Mouse (Mus musculus) spleen, embryonic (tissue): ENCODE measurements at regions not wholly inside any gene's neighbourhood (a gene's known extent, or its start where the extent isn't known, plus 50 kb on each side); places are given as distances from the start of the nearest gene placed in this dataset.

ENCODE experiments used
- CTCF ChIA-PET: fragments of 350-600 bp; sonication (Branson Sonifier 250); formaldehyde crosslinking; loops from one replicate; lab custom pipeline; 2022; lab: Charles Lee

DNA sequence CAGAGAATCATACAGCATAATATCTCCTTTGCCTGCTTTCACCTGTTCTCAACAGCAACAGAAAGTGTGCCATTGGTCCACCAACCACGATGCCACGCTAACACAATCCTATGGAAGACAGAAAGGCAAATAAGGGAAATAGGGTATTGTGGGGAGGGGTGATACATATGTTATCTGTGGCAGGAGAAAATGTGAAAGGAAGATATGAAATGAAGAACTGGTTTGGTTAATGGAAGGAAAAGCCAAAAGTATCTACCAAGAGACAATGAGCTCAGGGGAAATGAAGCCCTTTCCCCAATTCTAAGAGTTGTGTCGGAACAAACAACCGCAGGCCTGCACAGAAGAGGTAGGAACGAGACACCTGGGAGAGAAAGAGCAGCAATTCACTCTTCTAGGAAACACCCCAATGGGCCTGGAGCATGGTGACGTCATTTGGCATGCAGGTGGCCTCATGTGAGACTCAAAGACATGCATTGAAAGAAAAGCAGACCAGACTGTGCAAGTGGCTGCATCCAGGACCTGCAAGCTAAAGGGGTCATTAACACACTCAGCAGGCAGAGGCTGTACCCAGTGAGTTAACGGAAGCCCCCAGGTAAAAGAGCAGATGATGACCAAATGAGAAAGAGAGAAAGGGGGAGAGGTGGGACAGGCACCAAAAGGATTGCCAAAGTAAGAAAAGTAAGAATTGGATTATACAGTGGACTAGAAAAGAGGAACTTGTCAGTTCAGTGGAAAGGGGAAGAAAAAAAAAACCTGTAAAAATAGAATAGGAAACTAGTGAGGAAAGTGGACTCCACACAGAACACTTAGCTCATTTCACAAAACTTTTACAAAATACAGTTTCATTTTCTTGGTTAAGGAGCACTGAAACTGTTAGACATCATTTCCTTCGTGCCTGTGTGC lies 522.2 kb upstream of the Cited2 start:
- CTCF ChIA-PET = interaction anchor here (0.6 kb wide), 1 partner anchor 673 kb away, joined by 4 read pairs; no protein-coding TSS in a partner anchor

DNA sequence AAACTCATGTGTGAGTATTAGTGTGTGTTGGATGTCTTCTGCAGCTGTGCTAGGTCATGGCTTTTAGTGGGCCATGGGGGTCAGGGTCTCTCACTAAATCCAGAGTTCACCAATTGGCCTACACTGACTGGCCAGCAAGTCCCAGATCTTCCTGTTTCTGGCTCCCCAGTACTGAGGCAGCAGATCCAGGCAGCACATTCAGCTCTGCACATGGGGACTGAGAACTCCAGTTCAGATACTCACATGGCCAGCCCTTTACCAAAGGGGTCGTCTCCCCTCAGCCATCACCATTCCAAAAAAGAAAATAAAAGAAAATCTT lies 521.6 kb upstream of the Cited2 start:
- CTCF ChIA-PET = no interaction called here

DNA sequence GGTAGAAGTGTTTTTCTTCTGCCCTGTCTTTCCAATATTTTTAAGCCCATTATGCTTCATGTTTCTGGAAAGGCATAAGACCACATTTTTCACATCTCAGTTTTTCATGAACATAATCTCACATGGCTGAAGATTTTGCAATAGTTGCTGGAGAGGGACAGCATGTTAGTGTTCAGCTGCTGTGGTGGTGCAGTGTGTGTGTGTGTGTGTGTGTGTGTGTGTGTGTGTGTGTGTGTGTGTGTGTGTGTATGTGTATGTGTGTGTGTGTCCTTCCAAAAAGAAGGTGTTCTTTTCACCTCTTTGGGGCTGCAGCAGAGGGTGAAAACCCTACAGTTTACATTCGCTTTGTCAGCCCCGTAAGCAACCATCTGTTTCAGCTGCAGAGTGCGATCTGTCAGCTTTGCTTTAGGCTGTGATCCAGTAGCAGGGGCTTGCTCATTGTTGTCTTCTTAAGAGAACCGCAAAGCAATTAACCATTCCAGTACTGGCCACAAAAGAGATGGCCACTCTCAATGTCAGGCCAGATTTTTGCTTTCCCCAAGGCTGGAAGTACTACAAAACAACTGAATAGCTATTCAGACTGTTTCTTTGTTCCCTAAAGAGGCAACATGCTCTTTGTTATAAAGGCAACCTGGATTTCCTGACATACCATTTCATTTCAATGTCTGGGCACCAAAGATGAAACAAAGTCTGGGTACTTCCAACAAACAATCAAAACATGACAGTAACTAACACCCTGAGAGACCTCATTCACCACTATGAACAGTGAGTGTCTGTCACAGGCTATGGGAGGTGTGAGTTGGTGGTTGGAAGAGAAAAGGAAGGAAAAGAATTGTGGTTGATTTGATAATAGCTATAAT lies 520.2 kb upstream of the Cited2 start:
- CTCF ChIA-PET = no interaction called here

DNA sequence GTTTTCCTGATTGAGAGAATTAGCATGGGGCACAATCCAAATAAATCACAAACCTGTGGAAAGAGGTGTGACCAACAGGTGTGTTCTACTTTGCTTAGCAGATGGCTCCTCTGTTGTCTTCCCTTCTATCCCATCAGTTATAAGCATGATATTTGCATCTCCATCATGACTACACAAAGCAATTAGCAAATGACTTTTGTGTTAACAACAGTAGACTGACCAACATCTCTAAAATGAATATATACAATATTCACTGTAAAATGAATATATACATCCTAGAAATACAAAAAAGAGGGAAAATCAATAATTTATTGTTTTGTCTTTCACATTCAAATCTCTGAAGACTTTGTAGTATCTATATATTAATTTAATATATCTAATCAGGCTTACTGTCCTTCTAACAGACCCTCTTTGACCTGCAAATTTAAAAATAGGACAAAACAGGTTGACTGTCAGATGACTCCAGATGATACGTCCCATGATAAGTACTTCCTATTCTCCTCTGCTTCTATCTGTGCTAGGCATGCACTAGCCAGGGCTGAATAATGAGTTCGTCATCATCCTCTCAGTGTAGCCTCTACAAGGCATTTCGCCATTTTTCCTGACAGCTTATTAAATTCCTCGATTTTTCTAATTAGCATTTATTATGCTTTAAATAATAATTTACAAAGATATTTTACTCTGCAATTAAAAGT lies 519.5 kb upstream of the Cited2 start:
- CTCF ChIA-PET = no interaction called here

DNA sequence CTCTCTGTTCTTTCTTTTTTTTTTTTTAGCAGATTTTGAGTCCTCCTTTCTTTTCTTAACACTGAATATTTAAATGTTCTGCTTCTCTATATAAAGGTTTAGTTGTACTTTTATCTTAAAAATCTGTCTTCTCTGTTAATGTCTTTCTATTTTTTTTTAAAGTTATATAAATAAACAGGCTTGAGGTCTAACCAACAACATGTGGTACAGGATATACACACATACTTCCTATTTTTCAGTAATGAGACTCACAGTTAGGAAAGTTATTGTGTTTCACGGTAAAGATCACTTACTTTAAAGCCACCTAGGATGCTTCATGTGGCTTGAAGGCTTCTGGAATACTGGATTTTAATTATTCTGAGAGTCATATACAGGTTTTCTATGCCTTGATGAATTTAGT lies 518.9 kb upstream of the Cited2 start:
- CTCF ChIA-PET = no interaction called here

DNA sequence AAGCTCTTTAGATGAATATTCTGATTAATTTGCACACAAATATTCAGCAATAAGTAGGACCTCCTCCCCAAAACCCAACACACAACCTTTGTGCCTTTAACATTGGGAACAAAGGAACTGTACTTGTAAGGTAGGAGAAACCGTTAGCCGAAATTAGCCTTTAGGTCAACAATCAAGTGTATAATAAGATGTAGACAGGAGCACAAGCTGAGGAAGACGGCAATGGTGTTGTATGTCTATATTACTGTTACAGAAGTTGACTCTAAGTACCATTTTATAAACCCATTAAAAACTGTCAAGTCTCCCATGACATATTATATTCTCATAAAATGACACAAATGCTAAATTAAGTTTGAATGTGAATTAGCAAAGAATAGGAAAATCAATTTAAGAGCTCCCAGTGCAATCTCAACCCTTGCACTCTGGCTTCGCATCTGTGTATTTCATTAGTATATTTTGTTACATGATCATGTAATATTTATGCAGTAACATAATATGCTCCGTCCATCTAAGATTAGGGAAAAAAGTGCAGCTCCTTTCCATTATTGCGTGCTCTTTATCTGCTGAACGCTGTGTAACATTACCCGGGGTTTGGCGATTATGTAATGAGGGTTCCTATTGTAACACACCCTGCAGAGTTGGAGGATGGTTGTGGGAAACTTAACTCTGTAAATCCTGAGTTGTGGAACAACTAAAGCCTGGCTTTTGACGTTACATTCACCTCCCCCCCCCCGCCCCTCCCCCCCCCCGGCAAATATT lies 510.3 kb upstream of the Cited2 start:
- CTCF ChIA-PET = no interaction called here

DNA sequence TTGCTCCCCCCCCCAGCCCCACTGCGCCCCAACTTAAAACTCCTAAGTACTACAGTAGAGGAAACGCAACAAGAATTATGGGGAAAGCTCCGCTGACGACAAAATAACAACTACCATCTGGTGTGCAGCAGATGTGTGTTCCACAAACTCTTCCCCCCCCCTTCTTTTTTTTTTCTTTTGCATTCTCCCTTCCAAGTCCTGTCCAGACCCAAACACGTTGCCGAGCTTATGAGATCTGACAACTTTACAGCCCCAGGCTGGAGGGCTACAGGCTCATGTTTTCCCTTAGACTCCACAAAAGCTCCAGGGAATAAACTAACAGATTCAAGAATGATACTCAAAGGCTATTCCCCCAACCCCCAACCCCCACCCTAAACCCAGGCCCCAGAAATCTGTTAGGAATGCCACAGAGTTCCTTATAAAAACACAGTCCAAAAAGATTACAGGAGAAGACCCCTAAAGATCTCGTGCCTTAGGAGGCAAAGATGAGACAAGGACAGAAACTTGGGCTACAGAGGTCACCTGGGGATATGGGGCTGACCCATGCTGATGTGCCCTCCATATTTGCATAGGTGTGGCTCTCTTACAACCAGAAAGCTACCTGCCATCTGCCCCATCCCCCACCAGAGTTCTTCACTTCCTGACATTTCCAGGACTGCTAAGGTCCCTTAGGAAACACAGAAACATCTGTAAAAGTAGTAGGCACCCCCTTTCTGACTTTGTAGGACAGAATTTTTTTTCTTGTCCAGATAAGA lies 509.5 kb upstream of the Cited2 start:
- CTCF ChIA-PET = no interaction called here

DNA sequence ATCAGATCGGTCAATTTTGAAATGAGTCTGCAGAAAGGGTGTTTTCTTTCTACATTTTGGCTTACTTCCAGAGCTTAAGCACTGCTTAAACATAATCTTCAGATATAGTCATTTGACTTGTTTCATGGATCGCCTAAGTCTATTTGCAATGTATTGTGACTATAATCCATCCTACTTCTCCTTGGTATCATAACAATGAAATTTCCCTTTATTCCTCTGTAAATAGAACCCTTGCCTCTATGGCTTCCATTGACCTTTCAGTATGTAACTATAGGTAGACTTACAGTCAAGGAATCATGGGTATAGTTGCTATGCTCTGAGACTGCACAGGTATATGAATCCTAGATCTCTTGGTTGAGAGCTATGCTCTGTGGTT lies 509.0 kb upstream of the Cited2 start:
- CTCF ChIA-PET = no interaction called here

DNA sequence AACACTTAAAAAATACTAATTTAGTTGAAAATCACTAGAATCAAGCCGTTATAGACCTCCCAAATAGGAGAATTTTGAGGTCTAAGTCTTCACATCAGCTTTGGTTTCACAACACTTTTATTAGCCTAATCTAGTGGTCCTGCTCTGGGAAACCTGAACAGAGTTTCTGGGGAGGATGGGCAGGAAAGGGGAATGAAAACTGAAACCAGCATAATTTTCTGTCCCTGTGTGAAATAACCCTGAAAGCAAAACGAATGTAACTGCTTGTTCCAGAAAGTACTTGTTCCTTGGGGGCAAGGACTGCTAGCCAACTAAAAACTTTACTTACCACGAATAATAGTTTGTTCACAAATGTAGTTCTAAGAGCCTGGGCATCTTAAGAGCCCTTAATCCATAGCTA lies 508.0 kb upstream of the Cited2 start:
- CTCF ChIA-PET = no interaction called here

DNA sequence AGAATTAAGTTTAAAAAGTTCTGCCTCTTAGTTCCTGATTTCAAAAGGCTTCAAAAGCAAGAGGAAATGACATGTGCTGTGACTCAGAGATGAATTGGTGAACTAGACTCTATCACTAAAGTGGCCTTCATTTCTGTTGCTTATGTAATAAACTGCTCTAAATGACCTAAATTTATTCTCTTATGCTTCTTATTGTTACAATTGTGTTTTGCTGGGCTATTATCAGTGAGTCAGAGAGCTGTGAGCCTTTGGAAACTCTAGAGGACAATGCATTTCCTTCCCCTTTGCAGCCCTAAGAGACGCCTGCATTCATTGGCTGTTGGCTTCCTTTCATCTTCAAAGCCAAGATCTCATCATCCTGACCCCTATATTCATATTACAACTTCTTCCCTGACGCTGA lies 501.5 kb upstream of the Cited2 start:
- CTCF ChIA-PET = no interaction called here

DNA sequence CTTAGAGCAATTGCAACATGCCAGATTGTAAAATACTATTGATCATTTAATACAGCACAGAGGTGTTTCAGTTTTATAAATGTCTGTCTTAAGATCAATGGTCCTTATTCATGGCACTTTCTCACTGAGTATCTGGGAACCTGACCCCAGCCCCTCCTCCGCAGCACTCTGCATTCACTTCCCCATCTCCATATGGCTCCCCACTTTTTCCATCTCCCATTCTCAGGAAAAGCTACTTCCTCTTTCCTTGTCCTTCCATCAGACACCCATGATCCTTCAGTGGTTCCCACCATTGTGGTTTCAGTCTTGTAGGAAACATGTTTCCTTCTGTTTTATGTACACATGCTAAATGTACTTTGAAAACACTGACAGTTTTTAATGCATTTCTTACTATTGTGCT lies 497.3 kb upstream of the Cited2 start:
- CTCF ChIA-PET = no interaction called here

DNA sequence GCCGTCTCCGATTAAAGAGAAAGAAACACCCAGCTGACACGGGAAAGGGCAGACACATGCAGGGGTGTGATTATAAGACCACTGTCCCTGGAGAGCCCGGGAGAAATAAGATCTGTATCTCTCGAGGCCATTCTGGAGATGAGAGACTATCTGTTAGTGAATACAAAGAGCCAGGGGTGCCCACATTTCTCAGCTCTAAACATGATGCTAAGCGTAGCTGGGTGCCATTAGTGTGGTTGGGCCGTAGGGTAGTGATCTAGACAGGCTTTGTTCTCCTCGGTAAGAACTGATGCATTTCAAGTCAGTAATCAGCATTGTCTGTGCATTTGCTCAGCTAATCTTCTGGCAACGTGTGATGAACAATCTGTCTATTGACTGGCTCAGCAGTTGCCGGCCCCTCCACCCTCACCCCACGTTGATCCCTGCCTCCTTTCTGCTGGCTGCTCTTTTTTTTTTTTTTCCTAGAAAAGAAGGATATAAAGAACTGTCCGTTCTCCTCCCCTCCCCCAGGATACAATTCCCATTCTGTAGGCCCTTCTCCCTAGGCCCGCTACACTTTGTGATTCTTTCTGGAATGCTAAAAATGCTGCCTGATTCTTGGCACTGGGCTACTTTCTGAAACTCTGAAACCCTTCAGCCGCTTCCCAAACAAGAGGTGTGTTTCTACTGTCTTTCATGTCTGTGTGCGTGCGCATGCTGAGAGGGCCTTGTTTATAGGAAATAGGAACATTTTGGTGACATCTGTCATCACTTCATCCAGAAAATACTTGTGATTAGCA lies 492.8 kb upstream of the Cited2 start:
- CTCF ChIA-PET = no interaction called here

DNA sequence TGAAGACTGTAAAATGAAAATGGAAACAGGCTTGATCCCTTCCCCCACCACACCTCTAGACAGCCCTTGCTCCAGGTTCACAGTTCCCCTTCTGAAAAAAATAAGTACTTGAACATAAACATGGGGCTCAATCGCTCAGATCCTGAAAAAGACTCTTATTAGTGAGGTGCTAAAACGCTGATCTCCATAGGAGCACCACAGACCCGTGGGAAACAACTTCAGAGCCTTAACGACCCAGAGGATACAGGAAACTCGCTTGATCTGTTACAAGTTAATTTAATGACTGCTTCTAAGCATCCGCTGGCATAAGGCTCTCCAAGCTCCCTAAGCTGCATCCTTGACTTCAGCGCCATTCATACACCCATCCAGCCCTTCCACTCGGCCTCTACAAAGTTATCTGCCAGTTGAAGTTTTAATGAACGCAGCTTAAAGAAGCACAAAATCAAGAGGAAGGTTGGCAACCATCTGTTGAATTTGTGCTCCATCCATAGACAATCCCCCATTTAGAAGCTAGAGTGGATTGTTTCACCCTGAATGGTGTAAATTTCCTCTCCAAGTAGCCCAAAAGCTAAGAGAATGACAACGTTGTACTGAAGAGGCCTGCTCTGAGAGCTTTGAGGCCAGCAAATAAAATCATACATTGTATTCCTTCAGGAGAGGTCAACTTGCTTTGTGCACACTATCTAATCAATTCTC lies 486.9 kb upstream of the Cited2 start:
- CTCF ChIA-PET = no interaction called here

DNA sequence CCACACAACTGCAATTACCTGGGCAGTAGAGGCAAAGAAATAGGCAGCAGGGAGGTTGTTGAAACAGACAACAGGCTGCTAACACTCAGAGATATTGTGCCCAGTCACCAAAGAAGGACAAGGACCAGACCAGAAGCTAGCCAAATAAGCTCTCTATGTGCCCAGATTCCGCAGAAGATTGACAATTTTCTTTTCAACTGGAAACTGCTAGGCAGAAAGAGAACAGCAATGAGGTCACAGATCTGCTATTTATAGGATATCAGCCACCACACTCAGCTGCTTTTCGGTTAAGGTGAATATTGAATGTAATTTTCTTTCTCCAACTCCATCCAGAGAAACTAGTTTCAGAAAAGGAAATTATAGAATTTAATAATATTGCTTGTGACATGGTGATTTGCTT lies 486.3 kb upstream of the Cited2 start:
- CTCF ChIA-PET = no interaction called here

DNA sequence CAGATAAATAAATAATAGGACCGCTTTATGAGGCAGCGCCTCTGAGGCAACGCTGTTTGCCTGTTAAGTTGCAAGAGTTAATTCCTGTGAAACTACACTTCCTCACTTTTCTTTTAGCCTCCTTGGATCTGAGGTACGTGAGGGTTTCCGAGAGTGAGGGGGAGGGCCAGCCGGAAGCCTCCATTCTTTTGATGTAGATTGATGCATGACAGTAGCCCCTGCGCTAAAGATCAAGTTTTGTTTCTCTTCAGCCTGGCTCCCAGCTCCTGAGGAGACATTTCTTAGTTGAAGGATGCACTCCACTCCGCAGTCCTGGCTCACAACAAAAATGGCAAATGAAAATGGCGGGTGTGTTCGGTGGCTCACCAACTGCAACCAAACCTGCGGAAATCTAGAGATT lies 485.6 kb upstream of the Cited2 start:
- CTCF ChIA-PET = no interaction called here

DNA sequence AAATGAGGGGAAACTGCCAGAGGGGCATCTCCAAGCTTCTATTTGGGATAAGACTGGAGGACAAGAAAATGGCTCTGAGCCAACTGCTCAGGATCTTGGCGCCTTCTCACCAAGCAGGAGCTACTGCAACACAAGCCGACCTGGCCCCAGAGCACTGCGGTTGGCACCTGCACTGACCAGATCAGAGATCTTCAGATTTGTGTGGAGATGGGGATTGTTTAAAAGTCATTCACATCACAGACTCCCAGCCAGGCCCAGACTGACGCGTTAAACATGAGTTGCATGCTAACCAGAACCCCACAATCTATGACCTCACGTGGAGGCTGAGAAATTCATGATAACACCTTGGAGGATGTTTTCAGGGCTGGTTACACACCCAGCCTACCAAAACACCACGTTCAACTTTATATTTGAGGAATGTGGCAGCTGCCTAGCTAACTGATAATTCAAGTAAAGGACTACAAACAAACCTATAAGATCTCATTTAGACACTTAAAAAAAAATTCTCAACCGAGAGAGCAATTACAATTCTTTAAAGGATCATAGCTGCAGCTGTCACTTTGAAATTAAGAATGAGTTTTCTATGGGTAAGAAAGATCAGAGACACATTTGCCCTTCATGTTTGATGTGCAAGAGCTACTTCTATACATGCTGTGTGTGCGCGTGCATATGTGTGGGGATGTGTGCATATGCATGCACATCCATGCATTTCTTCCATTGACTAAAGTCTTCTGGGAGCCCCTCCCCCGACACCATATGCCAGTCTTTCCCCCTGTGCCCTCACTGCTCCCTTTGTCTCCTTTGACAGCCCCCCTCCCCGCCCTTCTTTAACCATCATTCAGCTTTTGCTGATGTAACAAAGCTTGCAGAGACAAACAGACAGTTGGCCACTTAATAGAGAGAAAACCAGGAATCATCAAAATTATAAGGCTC lies 484.8 kb upstream of the Cited2 start:
- CTCF ChIA-PET = no interaction called here

DNA sequence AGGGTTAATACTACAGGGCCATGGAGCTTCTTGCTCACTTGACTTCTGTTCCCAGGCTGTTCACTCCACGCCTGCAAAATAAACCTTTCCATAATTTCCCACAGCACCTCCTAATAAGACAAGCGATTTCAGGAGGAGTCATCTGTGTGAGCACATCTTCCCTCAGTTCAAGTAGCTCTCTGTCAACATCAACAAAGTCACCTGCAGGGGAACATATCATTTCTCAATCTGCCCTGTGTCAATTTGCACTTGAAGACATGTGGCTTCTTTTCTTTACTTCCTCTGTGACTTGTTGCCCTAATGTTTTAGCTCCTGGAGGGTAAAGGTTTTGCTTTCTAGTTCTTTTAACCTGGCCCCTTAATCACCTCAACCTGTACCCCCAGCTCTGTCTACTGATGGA lies 474.7 kb upstream of the Cited2 start:
- CTCF ChIA-PET = interaction anchor here (0.7 kb wide), 1 partner anchor 687 kb away, joined by 3 read pairs; no protein-coding TSS in a partner anchor

DNA sequence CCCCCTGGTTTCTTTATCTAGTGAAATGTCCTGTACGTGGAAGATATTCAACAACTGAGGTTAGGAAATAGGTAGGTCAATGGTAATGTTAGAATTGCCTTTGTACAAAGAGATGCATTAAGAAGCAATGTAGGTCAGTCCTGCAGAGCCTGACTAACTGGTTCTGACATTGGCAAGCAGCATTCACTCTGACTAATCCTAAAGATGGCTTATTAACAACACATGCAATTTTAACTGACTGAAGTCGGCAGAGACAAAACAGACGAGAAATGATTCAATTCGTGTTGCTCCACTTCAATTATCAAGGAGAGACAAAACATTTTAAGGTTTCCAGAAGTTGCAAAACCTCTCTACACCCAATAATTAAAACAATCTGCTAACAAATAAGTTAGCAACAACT lies 470.0 kb upstream of the Cited2 start:
- CTCF ChIA-PET = no interaction called here
